Mouse (Mus musculus) CH12.LX (cell line): ENCODE data around the gene BC048507. TPM values are rescaled to one million over a fixed set of nuclear protein-coding genes. Genes with fewer than 3 reads are reported as not detected.

Experiments used
- DNase-seq: peaks from one replicate; pipeline ENCODE4 v3.0.0-alpha.2; 2013; ENCODE audit errors: extremely low read depth
- H3K27ac ChIP-seq: 2 replicates; pipeline ENCODE4 v1.5.1; 2012; ENCODE audit warnings: low read depth, mild to moderate bottlenecking, control low read depth, moderate library complexity; ENCODE audit not compliant: insufficient read depth
- H3K27me3 ChIP-seq: replicated peaks from 2 replicates; pipeline ENCODE3; 2012; ENCODE audit warnings: inconsistent platforms
- H3K36me3 ChIP-seq, 2 experiments: replicated peaks in 1 of 2; 2 replicates each; pipeline versions ENCODE3 to v1.6.1; 2012; ENCODE audit warnings: inconsistent platforms in 1 of 2, low read length in 1 of 2, mild to moderate bottlenecking in 1 of 2, mixed read lengths in 1 of 2, moderate library complexity in 1 of 2; ENCODE audit not compliant: control insufficient read depth in 1 of 2, insufficient read depth in 1 of 2
- H3K4me1 ChIP-seq, 2 experiments: 2 replicates each; pipeline ENCODE4 v1.6.1; 2012; ENCODE audit warnings: inconsistent platforms in 1 of 2, moderate library complexity in 1 of 2; ENCODE audit not compliant: insufficient read depth in 2 of 2, control insufficient read depth in 1 of 2
- H3K4me2 ChIP-seq: 2 replicates; pipeline ENCODE4 v1.6.1; 2012; ENCODE audit warnings: low read depth, mild to moderate bottlenecking, control low read depth; ENCODE audit not compliant: poor library complexity, insufficient read depth, severe bottlenecking
- H3K4me3 ChIP-seq, 3 experiments: fragments of 150-350 bp in 1 of 3; sonication (generic) in 1 of 3; replicated peaks in 1 of 3; 2 replicates each; pipeline versions ENCODE3 to v1.5.1; 2011 to 2012; ENCODE audit warnings: low read depth in 2 of 3, low read length in 2 of 3, mild to moderate bottlenecking in 2 of 3, moderate library complexity in 2 of 3, control low read depth in 1 of 3, improper control_type of control experiment in 1 of 3, inconsistent platforms in 1 of 3, mixed read lengths in 1 of 3; ENCODE audit not compliant: poor library complexity in 1 of 3
- H3K79me2 ChIP-seq: replicated peaks from 2 replicates; pipeline ENCODE4 v1.6.1; 2012; ENCODE audit warnings: mild to moderate bottlenecking, moderate library complexity; ENCODE audit not compliant: control insufficient read depth, poor library complexity, insufficient read depth, severe bottlenecking; ENCODE audit errors: extremely low read depth
- H3K9ac ChIP-seq: 2 replicates; pipeline ENCODE4 v1.6.1; 2012; ENCODE audit warnings: low read depth, mild to moderate bottlenecking, control low read depth, moderate library complexity; ENCODE audit not compliant: insufficient read depth
- H3K9me3 ChIP-seq: replicated peaks from 2 replicates; pipeline ENCODE3; 2012; ENCODE audit warnings: low read length, inconsistent platforms, mixed read lengths
- CHD1 ChIP-seq: IDR thresholded peaks from 2 replicates; pipeline ENCODE4 v1.6.1; 2012; ENCODE audit warnings: low read depth, low read length, improper control_type of control experiment, inconsistent platforms
- CTCF ChIP-seq, 2 experiments: IDR thresholded peaks in 1 of 2; conservative IDR thresholded peaks in 1 of 2; 2 replicates each; pipeline ENCODE4 v1.5.1; 2011 to 2012; ENCODE audit warnings: low read depth in 2 of 2, low read length in 2 of 2, improper control_type of control experiment in 1 of 2, inconsistent platforms in 1 of 2, mild to moderate bottlenecking in 1 of 2, moderate library complexity in 1 of 2
- E2F4 ChIP-seq: IDR thresholded peaks from 2 replicates; pipeline ENCODE4 v1.6.1; 2011; ENCODE audit warnings: low read depth, low read length, improper control_type of control experiment; ENCODE audit not compliant: insufficient replicate concordance
- EP300 ChIP-seq: IDR thresholded peaks from 2 replicates; pipeline ENCODE4 v1.6.1; 2011; ENCODE audit warnings: low read length, improper control_type of control experiment
- ETS1 ChIP-seq: conservative IDR thresholded peaks from 2 replicates; pipeline ENCODE4 v1.6.1; 2012; ENCODE audit warnings: low read depth, mild to moderate bottlenecking, inconsistent platforms, low read length, improper control_type of control experiment, moderate library complexity
- GABPA ChIP-seq: IDR thresholded peaks from 2 replicates; pipeline ENCODE4 v1.6.1; 2012; ENCODE audit warnings: low read depth, low read length, improper control_type of control experiment, inconsistent platforms; ENCODE audit not compliant: insufficient replicate concordance
- HCFC1 ChIP-seq: IDR thresholded peaks from 2 replicates; pipeline ENCODE4 v1.6.1; 2012; ENCODE audit warnings: low read depth, mild to moderate bottlenecking, inconsistent platforms, low read length, improper control_type of control experiment
- MAFK ChIP-seq: IDR thresholded peaks from 2 replicates; pipeline ENCODE4 v1.6.1; 2011; ENCODE audit warnings: low read length, improper control_type of control experiment; ENCODE audit not compliant: insufficient replicate concordance
- MAZ ChIP-seq: IDR thresholded peaks from 2 replicates; pipeline ENCODE4 v1.6.1; 2012; ENCODE audit warnings: low read depth, mild to moderate bottlenecking, inconsistent platforms, low read length, improper control_type of control experiment, moderate library complexity
- MXI1 ChIP-seq: IDR thresholded peaks from 2 replicates; pipeline ENCODE4 v1.6.1; 2011; ENCODE audit warnings: mild to moderate bottlenecking, low read depth, low read length, improper control_type of control experiment
- MYC ChIP-seq: IDR thresholded peaks from 2 replicates; pipeline ENCODE4 v1.6.1; 2011; ENCODE audit warnings: low read depth, mild to moderate bottlenecking, improper control_type of control experiment, low read length
- POLR2A ChIP-seq: IDR thresholded peaks from 2 replicates; pipeline ENCODE4 v1.6.1; 2011; ENCODE audit warnings: low read depth, mild to moderate bottlenecking, improper control_type of control experiment, low read length
- POLR2AphosphoS2 ChIP-seq: IDR thresholded peaks from 2 replicates; pipeline ENCODE4 v1.6.1; 2011; ENCODE audit warnings: low read depth, low read length, improper control_type of control experiment
- RAD21 ChIP-seq: IDR thresholded peaks from 2 replicates; pipeline ENCODE4 v1.6.1; 2011; ENCODE audit warnings: low read depth, mild to moderate bottlenecking, low read length, improper control_type of control experiment, moderate library complexity
- RCOR1 ChIP-seq: conservative IDR thresholded peaks from 2 replicates; pipeline ENCODE4 v1.6.1; 2012; ENCODE audit warnings: low read depth, mild to moderate bottlenecking, inconsistent platforms, low read length, improper control_type of control experiment
- TBP ChIP-seq: conservative IDR thresholded peaks from 2 replicates; pipeline ENCODE4 v1.6.1; 2011; ENCODE audit warnings: low read depth, low read length, improper control_type of control experiment
- TCF12 ChIP-seq: IDR thresholded peaks from 2 replicates; pipeline ENCODE4 v1.6.1; 2014; ENCODE audit warnings: low read depth, mild to moderate bottlenecking, inconsistent platforms, low read length, improper control_type of control experiment
- USF1 ChIP-seq: IDR thresholded peaks from 2 replicates; pipeline ENCODE4 v1.6.1; 2014; ENCODE audit warnings: low read depth, mild to moderate bottlenecking, inconsistent platforms, low read length, improper control_type of control experiment
- ZKSCAN1 ChIP-seq: IDR thresholded peaks from 2 replicates; pipeline ENCODE4 v1.6.1; 2012; ENCODE audit warnings: low read depth, inconsistent platforms, low read length, improper control_type of control experiment, borderline replicate concordance
- ZMIZ1 ChIP-seq: IDR thresholded peaks from 2 replicates; pipeline ENCODE4 v1.6.1; 2012; ENCODE audit warnings: low read depth, mild to moderate bottlenecking, inconsistent platforms, low read length, improper control_type of control experiment
- ZNF384 ChIP-seq: IDR thresholded peaks from 2 replicates; pipeline ENCODE4 v1.6.1; 2012; ENCODE audit warnings: low read depth, low read length, improper control_type of control experiment, inconsistent platforms
- dilution Hi-C: fragments of 300-500 bp; cut with MboI; formaldehyde crosslinking; loops from 2 replicates; pipeline ENCODE4 v1.14.3; 2020; ENCODE audit warnings: low sequenced_read_pairs; ENCODE audit not compliant: extremely low pct_unique_long_range_greater_than_20kb, extremely low pct_ligation_motif_present
- in situ Hi-C: fragments of 300-500 bp; cut with MboI; formaldehyde crosslinking; loops from 3 replicates; pipeline ENCODE4 v1.14.3; 2019; ENCODE audit warnings: low sequenced_read_pairs, low pct_ligation_motif_present, low pct_unique_long_range_greater_than_20kb, mixed read lengths
- polyA plus RNA-seq: library from polyadenylated mRNA; unstranded; fragments of >175 nt; gene quantifications from 2 replicates; pipeline ENCODE4 v1.2.1, GENCODE M21; 2012; ENCODE audit warnings: low read depth; ENCODE audit not compliant: insufficient read length
- total RNA-seq, 2 experiments: library from RNA; depleted of rRNA; stranded (reverse); fragments of 300-350 nt in 1 of 2; fragments of >200 nt in 1 of 2; gene quantifications; 2 replicates each; pipeline ENCODE4 v1.2.3; 2012 to 2014

BC048507 gene
- total and polyA plus RNA-seq, 3 experiments, result not detected

- TF ChIP-seq ZMIZ1 (peak; percentile 68), EP300 (no peak), GABPA (no peak; the same call in 1 of the 2 replicates), ZKSCAN1 (no peak), E2F4 (0 out of 2 replicates have a peak, but pooled peaks have one; percentile 23), POLR2AphosphoS2 (no peak), HCFC1 (peak; percentile 91), TCF12 (peak; percentile 31), ZNF384 (no peak), ETS1 (0 out of 2 replicates have a peak, but pooled peaks have one; percentile 31), MYC (peak; percentile 69), POLR2A (peak; percentile 41; the same call in 1 of the 2 replicates), TBP (peak; percentile 46; the same call in 1 of the 2 replicates), MAFK (no peak), USF1 (no peak), CHD1 (peak; percentile 44; the same call in 1 of the 2 replicates), RCOR1 (no peak)
Measured at GRCm38 (mm10) chr13:67813710-67814660, 49.1 kb upstream of the BC048507 start, which contains the start of gene Zfp273 (continued).

GRCm38 (mm10) chr13:67818636-67819035 lies 44.5 kb upstream of the BC048507 start:
- Histone ChIP-seq H3K27ac (no peak overlapping the region), H3K36me3 (peaks cover 2 to 4% of the 10 kb centered on the region in 2 experiments), H3K4me2 (no peak overlapping the region), H3K27me3 (no peaks in the 10 kb centered on the region), H3K9me3 (no peaks in the 10 kb centered on the region), H3K79me2 (no peaks in the 10 kb centered on the region), H3K9ac (no peak overlapping the region), H3K4me3 (no peak overlapping the region), H3K4me1 (no peaks in the 10 kb centered on the region)
- in situ Hi-C loops (no loop called here), dilution Hi-C loops (no loop called here)
- DNase-seq, result no peak
- TF ChIP-seq MAZ (no peak), CTCF (conservative IDR thresholded peaks at IDR 0.05 in 1 of 2, IDR thresholded peaks at IDR 0.05 in 1 of 2; ENCODE audit: low read depth in 2 of 2, low read length in 2 of 2) (no peak), POLR2A (no peak), MXI1 (no peak), MYC (no peak), RCOR1 (no peak), RAD21 (no peak), ZKSCAN1 (no peak)
